Mouse (Mus musculus) hindbrain, embryonic 12.5 days (tissue): ENCODE data around the gene Arfip2. TPM values are rescaled to one million over a fixed set of nuclear protein-coding genes. Genes with fewer than 3 reads are reported as not detected.

ENCODE experiments used
- ATAC-seq: fragments of 200-750 bp; cut with Nextera tagmentation; 2 replicates; pipeline ENCODE4 v1.8.0; 2017; ENCODE audit warnings: moderate TSS enrichment; ENCODE audit not compliant: low FRiP score
- H3K27ac ChIP-seq: fragments of 300-500 bp; sonication (generic); 2 replicates; pipeline ENCODE4 v1.5.1; 2016; ENCODE audit warnings: mild to moderate bottlenecking
- H3K27me3 ChIP-seq: fragments of 300-500 bp; sonication (generic); 2 replicates; pipeline ENCODE4 v1.6.1; 2016; ENCODE audit warnings: mild to moderate bottlenecking
- H3K36me3 ChIP-seq: fragments of 300-500 bp; sonication (generic); 2 replicates; pipeline ENCODE4 v1.6.1; 2016; ENCODE audit warnings: mild to moderate bottlenecking
- H3K4me1 ChIP-seq: fragments of 300-500 bp; sonication (generic); 2 replicates; pipeline ENCODE4 v1.6.1; 2016
- H3K4me2 ChIP-seq: fragments of 300-500 bp; sonication (generic); replicated peaks from 2 replicates; pipeline ENCODE4 v1.6.1; 2016; ENCODE audit warnings: mild to moderate bottlenecking
- H3K4me3 ChIP-seq: fragments of 300-500 bp; sonication (generic); 2 replicates; pipeline ENCODE4 v1.5.1; 2016; ENCODE audit warnings: mild to moderate bottlenecking
- H3K9ac ChIP-seq: fragments of 300-500 bp; sonication (generic); 2 replicates; pipeline ENCODE4 v1.6.1; 2016; ENCODE audit warnings: mild to moderate bottlenecking, moderate library complexity
- H3K9me3 ChIP-seq: fragments of 300-500 bp; sonication (generic); replicated peaks from 2 replicates; pipeline ENCODE4 v1.6.1; 2016; ENCODE audit warnings: mild to moderate bottlenecking
- WGBS: fragments of 180-500 bp; shearing (Covaris S2); methylation state at CpG from one replicate; pipeline ENCODE4 v1.1.7; 2016; 5-methylcytosine and 5-hydroxymethylcytosine counted together
- polyA plus RNA-seq: library from polyadenylated mRNA; unstranded; fragments of >200 nt; fragmentation: Nextera tagmentation; extraction: Ambion mirVana; gene quantifications from 2 replicates; pipeline ENCODE4 v1.2.1, GENCODE M21; 2016

Arfip2 gene
- polyA plus RNA-seq, result 75.3 and 82.1 TPM in 2 replicates

DNA sequence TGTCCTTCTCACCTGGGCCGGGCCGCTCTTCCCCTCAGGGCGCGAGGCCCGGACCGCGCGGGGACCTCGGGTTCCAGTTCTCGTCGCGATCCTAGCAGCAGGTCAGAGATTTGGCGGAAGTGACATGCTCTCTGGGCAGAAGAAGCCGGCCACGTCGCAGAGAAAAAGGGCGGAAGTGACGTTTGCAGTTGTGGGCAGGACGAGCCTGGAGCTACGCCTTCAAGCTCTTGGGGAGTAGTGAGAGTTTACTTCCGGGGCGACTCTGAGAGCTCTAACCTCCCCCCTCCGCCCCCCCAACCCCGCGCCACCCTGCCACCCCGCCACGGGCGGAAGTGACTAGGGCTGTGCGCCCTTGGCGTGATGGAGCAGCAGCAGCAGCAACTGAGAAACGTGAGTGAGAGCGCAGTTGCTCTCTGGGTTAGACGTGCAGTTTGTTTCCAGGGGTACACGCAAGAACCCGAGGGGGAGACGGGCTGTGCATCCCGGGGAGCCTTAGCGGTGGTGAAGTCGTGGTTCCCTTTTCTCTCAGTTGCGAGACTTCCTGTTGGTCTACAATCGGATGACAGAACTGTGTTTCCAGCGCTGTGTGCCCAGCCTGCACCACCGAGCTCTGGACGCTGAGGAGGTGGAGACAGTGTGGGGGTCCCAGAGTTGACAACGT, at the start of gene Arfip2, which contains the start of gene Gm45799:
TSS of gene Arfip2 (minus strand) at position 184 of the 661 bp plus-strand sequence.
TSS of gene Gm45799 (plus strand) at position 320 of the 661 bp plus-strand sequence.
- under 1% methylated on average over 44 of the region's 45 CpGs for WGBS
- H3K4me1 ChIP-seq, result peaks cover 25% of the 10 kb centered on the region
- peak within 1 kb of the TSS; percentile 89 for H3K9ac ChIP-seq
- no peaks in the 10 kb centered on the region for H3K9me3 ChIP-seq
- peak within 1 kb of the TSS; percentile 73 for H3K27ac ChIP-seq
- H3K27me3 ChIP-seq, result no peaks in the 10 kb centered on the region
- peak; percentile 97 for ATAC-seq
- peaks cover 33% of the 10 kb centered on the region for H3K36me3 ChIP-seq
- peak within 1 kb of the TSS; percentile 71 for H3K4me3 ChIP-seq
- peak within 1 kb of the TSS; percentile 82 for H3K4me2 ChIP-seq

DNA sequence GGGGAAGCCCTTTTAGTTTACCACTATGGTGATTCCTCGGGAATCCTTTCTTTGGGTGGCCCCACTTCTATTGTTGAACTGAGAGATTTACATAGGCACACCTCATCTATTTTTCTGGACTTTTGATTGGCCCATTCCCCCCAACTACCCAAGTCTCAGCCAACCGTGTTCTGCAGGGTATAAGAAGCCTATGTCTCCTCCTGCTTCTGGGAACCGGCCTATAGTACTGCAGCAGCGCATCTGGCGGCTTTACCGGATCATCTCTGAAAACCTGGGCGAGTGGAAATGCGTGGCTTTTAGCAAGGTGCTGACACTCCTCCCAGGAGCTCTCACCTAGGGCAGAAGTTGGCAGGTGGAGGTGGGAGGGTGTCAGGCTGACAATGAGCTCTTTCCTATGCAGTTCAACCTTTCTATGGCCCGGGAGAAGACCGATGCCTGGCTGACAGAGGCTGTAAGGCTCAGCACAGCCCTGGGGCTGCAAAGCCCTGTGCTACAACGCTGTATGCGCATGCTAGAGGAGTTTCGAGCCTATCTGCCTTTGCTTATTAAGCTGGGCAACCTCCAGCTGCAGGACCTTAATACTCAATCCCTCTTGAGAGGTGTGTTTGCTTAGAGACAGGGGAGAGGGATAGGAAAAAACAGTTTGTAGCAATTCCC, 45.5 kb upstream of the Arfip2 start:
- Histone ChIP-seq H3K4me1 (no peaks in the 10 kb centered on the region), H3K27ac (no peak overlapping the region), H3K27me3 (no peaks in the 10 kb centered on the region), H3K4me2 (peak overlapping the region; percentile 31; the same call in 1 of the 2 replicates), H3K9me3 (no peaks in the 10 kb centered on the region), H3K9ac (no peak overlapping the region), H3K36me3 (no peaks in the 10 kb centered on the region), H3K4me3 (no peak overlapping the region)
- 16% methylated on average over 13 of the region's 13 CpGs for WGBS
- peak; percentile 40; the same call in 1 of the 2 replicates for ATAC-seq

DNA sequence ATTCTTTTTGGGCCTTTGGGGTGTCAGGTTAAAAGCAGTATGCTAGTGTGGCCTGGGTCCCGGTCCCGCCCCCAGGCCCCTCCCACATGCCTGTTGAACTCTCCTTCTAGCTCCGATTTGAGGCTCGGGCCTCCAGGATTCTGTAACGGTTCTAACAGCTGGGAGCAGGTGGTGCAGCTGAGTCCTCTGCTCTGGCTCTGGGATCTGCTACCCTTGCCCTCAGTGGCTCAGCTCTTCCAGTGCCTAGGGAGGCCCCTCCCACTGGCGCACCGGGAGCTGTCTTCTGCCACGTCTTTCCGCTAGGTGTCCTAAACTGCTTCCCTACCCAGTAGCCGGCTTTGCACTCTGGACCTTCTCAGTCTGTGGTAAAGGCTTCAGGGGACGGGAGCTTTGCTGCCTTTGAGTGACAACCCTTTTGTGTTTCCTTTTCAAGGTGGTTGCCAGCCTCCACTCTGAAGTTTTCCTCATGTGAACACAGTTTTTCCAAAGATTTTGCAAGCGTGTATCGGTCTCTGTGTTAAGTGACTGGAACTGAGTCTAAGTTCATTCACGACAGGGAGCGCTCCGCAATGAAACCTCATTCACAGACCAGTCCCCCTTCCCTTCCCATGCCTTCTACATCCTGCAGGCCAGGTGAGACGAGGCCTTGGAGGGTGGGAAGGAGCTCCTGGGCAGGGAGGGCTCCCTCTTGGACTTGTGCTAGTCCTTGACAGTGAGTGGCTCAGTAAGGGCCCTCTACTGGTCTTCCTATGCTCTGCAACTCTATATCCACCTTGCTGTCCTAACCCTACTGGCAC, 10.6 kb upstream of the Arfip2 start, which contains the start of gene Dnhd1:
TSS of gene Dnhd1 (plus strand) at position 189 of the 797 bp plus-strand sequence.
- Histone ChIP-seq H3K9me3 (no peaks in the 10 kb centered on the region), H3K4me3 (peak within 1 kb of the TSS; percentile 29), H3K4me2 (peak within 1 kb of the TSS; percentile 67), H3K36me3 (0 out of 2 replicates have a peak, but pooled peaks cover 3% of the 10 kb centered on the region), H3K27me3 (no peaks in the 10 kb centered on the region), H3K27ac (0 out of 2 replicates have a peak within 1 kb of the TSS, but pooled peaks have one; percentile 48), H3K4me1 (peaks cover 10% of the 10 kb centered on the region), H3K9ac (peak within 1 kb of the TSS; percentile 20)
- 3% methylated on average over 17 of the region's 17 CpGs for WGBS
- ATAC-seq, result peak; percentile 93

DNA sequence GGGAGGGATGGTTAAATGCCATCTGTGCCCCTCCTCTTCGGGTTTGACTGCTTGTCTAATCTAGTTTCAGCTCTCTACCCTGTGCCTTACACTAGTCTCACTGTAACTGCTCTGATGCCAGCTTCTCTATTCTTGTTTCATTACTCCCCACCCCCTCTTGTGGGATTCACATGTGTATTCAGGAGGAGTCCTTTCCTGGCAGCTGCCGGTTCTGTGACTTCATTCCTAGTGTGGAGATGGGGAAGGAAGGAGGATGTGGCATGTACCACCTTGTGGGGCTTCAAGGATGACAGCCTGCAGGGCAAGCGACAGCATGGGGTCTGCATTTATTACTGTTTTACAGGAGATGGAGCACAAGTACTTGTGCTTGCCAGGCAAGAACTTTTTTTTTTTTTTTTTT, 1.7 kb upstream of the Arfip2 start:
- Histone ChIP-seq H3K36me3 (peaks cover 26% of the 10 kb centered on the region), H3K4me3 (no peak overlapping the region), H3K27ac (no peak overlapping the region), H3K27me3 (no peaks in the 10 kb centered on the region), H3K9me3 (no peaks in the 10 kb centered on the region), H3K4me2 (no peak overlapping the region; the same call in 1 of the 2 replicates), H3K4me1 (peaks cover 25% of the 10 kb centered on the region), H3K9ac (no peak overlapping the region; the same call in 1 of the 2 replicates)
- WGBS, result 74% methylated on average over 3 of the region's 3 CpGs
- ATAC-seq, result no peak

DNA sequence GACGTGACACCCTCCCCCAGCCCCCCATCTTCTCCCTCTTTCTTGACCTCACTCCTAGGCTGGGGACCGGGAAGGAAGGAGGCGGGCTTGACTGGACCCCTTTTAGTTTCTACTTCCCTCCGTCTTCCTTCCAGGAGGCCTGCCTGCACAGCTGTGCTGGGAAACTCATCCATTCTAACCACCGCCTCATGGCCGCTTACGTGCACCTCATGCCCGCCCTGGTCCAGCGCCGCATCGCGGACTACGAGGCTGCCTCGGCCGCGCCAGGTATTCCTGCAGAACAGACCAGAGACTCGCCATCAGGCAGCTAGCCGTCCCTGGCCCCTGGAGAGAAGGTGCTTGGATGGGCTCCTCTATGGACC, 659 bp upstream of the Arfip2 start:
- H3K9me3 ChIP-seq, result no peaks in the 10 kb centered on the region
- peaks cover 33% of the 10 kb centered on the region for H3K36me3 ChIP-seq
- peaks cover 25% of the 10 kb centered on the region for H3K4me1 ChIP-seq
- peak overlapping the region; percentile 89 for H3K9ac ChIP-seq
- H3K4me3 ChIP-seq, result peak overlapping the region; percentile 71
- H3K27me3 ChIP-seq, result no peaks in the 10 kb centered on the region
- WGBS, result under 1% methylated on average over 18 of the region's 18 CpGs
- H3K27ac ChIP-seq, result peak overlapping the region; percentile 73
- ATAC-seq, result no peak
- peak overlapping the region; percentile 82 for H3K4me2 ChIP-seq

DNA sequence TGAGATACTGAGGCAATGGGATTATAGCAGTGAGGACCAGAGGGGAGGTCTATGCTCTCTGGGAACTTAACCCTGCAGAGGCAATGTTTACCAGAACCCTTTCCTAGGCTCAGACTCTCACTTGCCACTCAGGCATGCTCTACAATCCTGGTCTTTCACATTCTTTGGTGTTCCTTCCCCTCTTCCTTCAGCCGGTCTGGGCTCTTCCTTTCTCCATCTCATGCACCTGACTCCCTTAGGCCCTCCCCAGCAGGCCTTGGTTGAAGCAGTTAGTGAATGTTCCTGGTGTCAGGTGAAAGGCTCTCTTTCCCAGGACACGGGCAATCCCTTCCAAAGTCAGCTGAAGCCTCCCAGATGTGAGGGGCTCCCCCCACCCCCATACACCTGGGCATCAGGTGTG, 460 bp downstream of the Arfip2 start, which contains the start of gene Timm10b:
TSS of gene Timm10b (plus strand) at position 301 of the 400 bp plus-strand sequence.
- H3K9ac ChIP-seq, result peak within 1 kb of the TSS; percentile 89
- H3K27ac ChIP-seq, result peak within 1 kb of the TSS; percentile 73
- H3K9me3 ChIP-seq, result no peaks in the 10 kb centered on the region
- peak within 1 kb of the TSS; percentile 82 for H3K4me2 ChIP-seq
- WGBS, result 0% methylated on average over 2 of the region's 2 CpGs
- H3K4me1 ChIP-seq, result peaks cover 25% of the 10 kb centered on the region
- peaks cover 33% of the 10 kb centered on the region for H3K36me3 ChIP-seq
- no peak for ATAC-seq
- H3K27me3 ChIP-seq, result no peaks in the 10 kb centered on the region
- peak within 1 kb of the TSS; percentile 71 for H3K4me3 ChIP-seq

DNA sequence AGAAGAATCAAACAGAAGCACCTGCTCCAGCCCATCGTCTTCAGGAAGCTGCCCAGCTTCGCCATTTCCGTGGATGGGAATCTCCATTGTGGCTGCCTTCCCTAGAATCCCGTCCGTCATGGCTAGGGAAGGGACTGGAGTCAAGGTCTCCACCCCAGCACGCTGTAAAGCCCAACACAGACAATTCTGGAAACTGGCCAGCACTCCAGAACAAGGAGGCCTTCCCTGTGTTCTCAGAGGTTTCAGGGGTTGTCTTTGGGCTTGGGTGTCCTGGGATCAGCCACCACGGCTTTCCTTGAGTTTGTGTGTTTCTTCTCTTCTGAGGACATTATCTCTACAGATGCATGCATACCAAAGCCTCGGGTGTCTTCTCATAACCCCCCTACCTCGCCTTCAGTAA, 912 bp downstream of the Arfip2 start:
- WGBS, result 83% methylated on average over 9 of the region's 9 CpGs
- Histone ChIP-seq H3K4me1 (peaks cover 28% of the 10 kb centered on the region), H3K27me3 (no peaks in the 10 kb centered on the region), H3K36me3 (peaks cover 33% of the 10 kb centered on the region), H3K9me3 (no peaks in the 10 kb centered on the region), H3K4me2 (peak overlapping the region; percentile 82), H3K27ac (no peak overlapping the region), H3K4me3 (peak overlapping the region; percentile 71), H3K9ac (peak overlapping the region; percentile 89)
- no peak for ATAC-seq

DNA sequence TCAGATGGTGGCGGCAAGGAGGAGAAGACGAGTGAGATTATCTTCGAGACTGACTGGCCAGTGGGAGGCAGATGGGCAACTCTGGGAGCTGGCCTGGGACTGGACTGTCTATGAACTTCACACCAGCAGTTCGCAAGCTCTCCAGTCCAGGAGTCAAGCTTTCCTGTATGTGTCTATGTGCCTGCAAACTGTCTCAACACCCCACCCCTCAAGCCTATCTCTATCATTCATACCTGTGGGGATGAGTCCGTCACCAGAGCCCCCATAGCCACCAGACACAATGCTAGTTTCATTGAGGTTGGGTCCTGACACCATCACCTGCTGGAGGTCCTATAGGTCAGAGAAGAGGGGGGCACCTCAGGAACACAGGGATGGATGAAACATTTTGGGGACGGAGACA, 1.4 kb downstream of the Arfip2 start:
- Histone ChIP-seq H3K27ac (no peak overlapping the region), H3K4me2 (no peak overlapping the region), H3K4me3 (no peak overlapping the region), H3K4me1 (peaks cover 32% of the 10 kb centered on the region), H3K36me3 (peaks cover 31% of the 10 kb centered on the region), H3K9ac (peak overlapping the region; percentile 89; the same call in 1 of the 2 replicates), H3K9me3 (no peaks in the 10 kb centered on the region), H3K27me3 (no peaks in the 10 kb centered on the region)
- 95% methylated on average over 6 of the region's 6 CpGs for WGBS
- no peak for ATAC-seq

DNA sequence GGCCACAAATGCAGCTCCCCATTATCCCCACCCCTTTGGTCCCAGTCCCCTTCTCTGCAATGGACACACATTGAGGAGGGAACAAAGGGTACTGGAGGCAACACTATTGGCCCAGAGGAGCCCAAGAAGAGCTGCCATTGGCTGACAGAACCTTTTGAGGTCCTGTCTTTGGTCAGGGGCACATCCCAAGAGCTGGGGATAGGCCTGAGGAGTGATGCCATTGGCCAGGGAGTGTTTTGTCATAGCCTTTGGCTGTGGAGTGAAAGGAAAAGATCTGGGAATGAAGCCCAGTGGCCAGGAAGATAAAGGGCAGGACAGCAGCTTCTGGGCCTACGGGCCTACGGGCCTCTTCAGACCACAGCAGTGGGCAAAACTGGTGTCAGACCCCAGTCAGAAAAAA, 4.5 kb downstream of the Arfip2 start:
- ATAC-seq, result no peak
- Histone ChIP-seq H3K36me3 (peaks cover 22% of the 10 kb centered on the region), H3K9ac (no peak overlapping the region), H3K4me1 (peaks cover 34% of the 10 kb centered on the region), H3K9me3 (no peaks in the 10 kb centered on the region), H3K27ac (no peak overlapping the region), H3K4me3 (no peak overlapping the region), H3K27me3 (no peaks in the 10 kb centered on the region), H3K4me2 (no peak overlapping the region)
- WGBS, result 86% methylated on average over 2 of the region's 2 CpGs

DNA sequence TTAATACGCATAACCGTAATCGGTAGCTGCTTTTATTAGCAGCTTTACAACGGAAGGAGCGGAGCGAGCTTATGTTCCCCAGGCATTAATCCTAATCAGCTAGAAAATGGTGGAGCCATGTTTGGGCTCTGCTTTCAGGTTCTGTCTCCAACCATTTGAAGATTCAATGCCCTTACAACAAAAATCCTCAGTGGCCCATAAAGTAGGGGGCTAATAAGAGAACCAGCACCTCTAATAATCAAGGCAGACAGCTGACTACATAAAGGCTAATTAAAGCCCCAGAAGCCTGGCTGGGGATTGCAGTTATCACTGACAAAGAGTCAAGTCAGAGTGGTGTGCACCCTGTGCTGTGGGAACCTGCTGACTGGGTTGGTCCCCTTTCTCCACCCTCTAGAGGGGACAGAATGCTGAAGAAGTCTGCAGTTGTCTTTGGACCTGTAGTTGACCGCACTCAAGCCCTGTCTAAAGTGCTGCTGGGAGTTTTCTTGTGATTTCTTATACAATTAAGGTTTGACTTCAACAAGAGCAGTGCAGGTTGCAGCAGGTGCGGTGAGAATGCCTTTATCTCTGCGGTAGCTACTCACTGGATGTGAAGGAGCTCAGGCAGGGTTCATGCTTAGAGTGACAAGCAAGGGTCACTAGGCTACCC, 5.8 kb downstream of the Arfip2 start:
- Histone ChIP-seq H3K36me3 (peaks cover 22% of the 10 kb centered on the region), H3K9me3 (no peaks in the 10 kb centered on the region), H3K4me2 (peak overlapping the region; percentile 82), H3K4me1 (peaks cover 29% of the 10 kb centered on the region), H3K4me3 (0 out of 2 replicates have a peak overlapping the region, but pooled peaks have one; percentile 69), H3K9ac (no peak overlapping the region), H3K27ac (peak overlapping the region; percentile 82; the same call in 1 of the 2 replicates), H3K27me3 (no peaks in the 10 kb centered on the region)
- no peak for ATAC-seq
- 54% methylated on average over 9 of the region's 9 CpGs for WGBS

DNA sequence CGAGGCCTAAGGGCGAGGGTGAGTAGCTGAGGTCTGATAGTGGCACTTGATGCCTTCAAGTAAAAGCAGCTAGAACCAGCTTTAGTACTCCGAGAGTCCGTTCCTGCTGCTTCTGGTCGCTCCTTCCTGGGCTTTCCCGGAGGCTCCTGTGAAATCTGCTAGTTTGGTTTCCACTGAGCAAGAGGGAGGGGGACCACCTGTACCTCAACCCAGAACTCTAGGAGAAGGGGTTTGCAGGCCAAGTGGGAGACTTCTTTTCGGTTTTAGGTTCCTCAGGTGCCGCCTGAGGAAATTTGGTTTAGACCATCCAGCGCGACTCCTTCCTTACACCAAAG, 6.4 kb downstream of the Arfip2 start:
- no peaks in the 10 kb centered on the region for H3K27me3 ChIP-seq
- peak overlapping the region; percentile 83 for H3K9ac ChIP-seq
- H3K9me3 ChIP-seq, result no peaks in the 10 kb centered on the region
- no peak for ATAC-seq
- H3K36me3 ChIP-seq, result peaks cover 22% of the 10 kb centered on the region
- peaks cover 30% of the 10 kb centered on the region for H3K4me1 ChIP-seq
- peak overlapping the region; percentile 69 for H3K4me3 ChIP-seq
- H3K4me2 ChIP-seq, result peak overlapping the region; percentile 82
- 8% methylated on average over 10 of the region's 10 CpGs for WGBS
- peak overlapping the region; percentile 82 for H3K27ac ChIP-seq
